Mouse (Mus musculus): ENCODE data around the gene Asxl1. TPM values are rescaled to one million over a fixed set of nuclear protein-coding genes. Genes with fewer than 3 reads are reported as not detected.

Gene Asxl1
- polyA plus RNA-seq, 1 experiment from 2014 or later, result 19.6 TPM

- WGBS, result 89% methylated on average over 9 of the region's 9 CpGs
- H3K9ac ChIP-seq (ENCODE audit: low read length), result no peak overlapping the region
- no peaks in the 10 kb centered on the region for H3K4me1 ChIP-seq (ENCODE audit: control insufficient read depth, insufficient read depth, low read length)
- ATAC-seq (ENCODE audit: low FRiP score) (no peak), DNase-seq (ENCODE audit: low spot score, missing footprints) (no peak)
- no peaks in the 10 kb centered on the region for H3K27me3 ChIP-seq (ENCODE audit: control insufficient read depth, insufficient read depth, low read length)
- H3K27ac ChIP-seq (ENCODE audit: low read depth, low read length), result no peak overlapping the region
- H3K36me3 ChIP-seq (ENCODE audit: control insufficient read depth, insufficient read depth, low read length), result peaks cover 3% of the 10 kb centered on the region; the same call in 1 of the 2 replicates
- H3K4me3 ChIP-seq (ENCODE audit: low read depth, low read length), result no peak overlapping the region
- H3K4me2 ChIP-seq, result no peak overlapping the region
- H3K9me3 ChIP-seq (ENCODE audit: control insufficient read depth, low read length), result no peaks in the 10 kb centered on the region
Observed at GRCm38 (mm10) chr2:153312884-153313283, 32.7 kb upstream of the Asxl1 start.

DNA sequence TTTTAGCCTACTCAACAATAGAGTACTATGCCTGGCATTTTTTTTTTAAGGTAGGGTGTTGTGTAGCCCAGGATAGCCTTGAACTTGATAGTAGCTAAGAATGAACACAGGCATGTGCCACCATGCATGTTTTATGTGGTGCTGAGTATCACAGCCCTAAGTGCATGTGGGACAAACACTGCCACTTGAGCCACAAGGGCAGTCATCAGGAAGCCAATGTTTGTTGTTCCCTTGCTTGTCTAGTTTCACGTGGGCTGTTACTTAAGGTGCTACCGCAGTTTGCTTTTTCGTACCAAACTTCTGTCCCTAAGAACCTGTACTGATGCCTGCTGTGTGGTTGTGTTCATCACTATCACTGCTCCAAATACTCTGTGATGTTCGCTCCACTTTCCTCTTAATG is 27.2 kb upstream of the Asxl1 start:
- DNase-seq (ENCODE audit: low spot score, missing footprints) (no peak), ATAC-seq (ENCODE audit: low FRiP score) (no peak)
- Histone ChIP-seq H3K9ac (ENCODE audit: low read length) (no peak overlapping the region), H3K4me3 (ENCODE audit: low read depth, low read length) (no peak overlapping the region), H3K27ac (ENCODE audit: low read depth, low read length) (no peak overlapping the region), H3K4me1 (ENCODE audit: control insufficient read depth, insufficient read depth, low read length) (no peaks in the 10 kb centered on the region), H3K9me3 (ENCODE audit: control insufficient read depth, low read length) (no peaks in the 10 kb centered on the region), H3K27me3 (ENCODE audit: control insufficient read depth, insufficient read depth, low read length) (no peaks in the 10 kb centered on the region), H3K4me2 (no peak overlapping the region), H3K36me3 (ENCODE audit: control insufficient read depth, insufficient read depth, low read length) (peaks cover 10% of the 10 kb centered on the region; the same call in 1 of the 2 replicates)
- 92% methylated on average over 4 of the region's 4 CpGs for WGBS

- 89% methylated on average over 8 of the region's 8 CpGs for WGBS
- H3K27me3 ChIP-seq (ENCODE audit: control insufficient read depth, insufficient read depth, low read length), result no peaks in the 10 kb centered on the region
- DNase-seq (ENCODE audit: low spot score, missing footprints) (no peak), ATAC-seq (ENCODE audit: low FRiP score) (no peak)
- H3K4me2 ChIP-seq, result no peak overlapping the region
- no peak overlapping the region for H3K27ac ChIP-seq (ENCODE audit: low read depth, low read length)
- no peak overlapping the region for H3K9ac ChIP-seq (ENCODE audit: low read length)
- H3K4me3 ChIP-seq (ENCODE audit: low read depth, low read length), result no peak overlapping the region
- peaks cover 10% of the 10 kb centered on the region; the same call in 1 of the 2 replicates for H3K36me3 ChIP-seq (ENCODE audit: control insufficient read depth, insufficient read depth, low read length)
- H3K4me1 ChIP-seq (ENCODE audit: control insufficient read depth, insufficient read depth, low read length), result no peaks in the 10 kb centered on the region
- H3K9me3 ChIP-seq (ENCODE audit: control insufficient read depth, low read length), result no peaks in the 10 kb centered on the region
Observed at GRCm38 (mm10) chr2:153319036-153319643, 26.5 kb upstream of the Asxl1 start.

GRCm38 (mm10) chr2:153325706-153326376 is 19.8 kb upstream of the Asxl1 start:
- Histone ChIP-seq H3K27ac (ENCODE audit: low read depth, low read length) (no peak overlapping the region), H3K4me2 (no peak overlapping the region), H3K4me3 (ENCODE audit: low read depth, low read length) (no peak overlapping the region), H3K9ac (ENCODE audit: low read length) (no peak overlapping the region), H3K27me3 (ENCODE audit: control insufficient read depth, insufficient read depth, low read length) (no peaks in the 10 kb centered on the region), H3K4me1 (ENCODE audit: control insufficient read depth, insufficient read depth, low read length) (no peaks in the 10 kb centered on the region), H3K36me3 (ENCODE audit: control insufficient read depth, insufficient read depth, low read length) (peaks cover 3% of the 10 kb centered on the region; the same call in 1 of the 2 replicates), H3K9me3 (ENCODE audit: control insufficient read depth, low read length) (no peaks in the 10 kb centered on the region)
- DNase-seq (ENCODE audit: low spot score, missing footprints) (no peak), ATAC-seq (ENCODE audit: low FRiP score) (no peak)
- 90% methylated on average over 9 of the region's 9 CpGs for WGBS

DNA sequence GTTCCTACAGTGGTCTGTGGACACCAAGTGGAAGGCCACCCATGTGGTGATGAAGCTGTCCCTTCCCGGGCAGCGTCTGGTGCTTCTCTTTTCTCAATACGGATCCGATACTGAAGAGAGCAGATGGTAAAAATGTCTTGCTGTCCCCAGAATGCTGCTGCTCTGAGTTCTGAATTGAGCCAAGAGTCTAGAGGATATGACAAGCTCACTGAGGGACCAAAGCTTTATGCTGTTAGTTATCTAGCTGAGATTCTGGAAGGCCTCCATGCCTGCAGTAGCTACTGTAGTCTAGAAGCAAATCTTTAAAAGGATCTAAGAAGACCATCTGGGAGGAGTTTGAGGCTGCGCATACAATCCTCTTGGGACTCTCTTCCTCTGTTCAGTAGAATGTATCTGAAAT is 13.4 kb upstream of the Asxl1 start:
- Histone ChIP-seq H3K9me3 (ENCODE audit: control insufficient read depth, low read length) (no peaks in the 10 kb centered on the region), H3K36me3 (ENCODE audit: control insufficient read depth, insufficient read depth, low read length) (peaks cover 4% of the 10 kb centered on the region; the same call in 1 of the 2 replicates)

GRCm38 (mm10) chr2:153332981-153333380 is 12.6 kb upstream of the Asxl1 start:
- no peaks in the 10 kb centered on the region for H3K27me3 ChIP-seq (ENCODE audit: control insufficient read depth, insufficient read depth, low read length)
- H3K9me3 ChIP-seq (ENCODE audit: control insufficient read depth, low read length), result no peaks in the 10 kb centered on the region
- no peak overlapping the region for H3K4me3 ChIP-seq (ENCODE audit: low read depth, low read length)
- no peaks in the 10 kb centered on the region for H3K4me1 ChIP-seq (ENCODE audit: control insufficient read depth, insufficient read depth, low read length)
- H3K4me2 ChIP-seq, result no peak overlapping the region
- peaks cover 4% of the 10 kb centered on the region; the same call in 1 of the 2 replicates for H3K36me3 ChIP-seq (ENCODE audit: control insufficient read depth, insufficient read depth, low read length)
- H3K27ac ChIP-seq (ENCODE audit: low read depth, low read length), result no peak overlapping the region
- no peak for ATAC-seq (ENCODE audit: low FRiP score)
- WGBS, result 94% methylated on average over 3 of the region's 3 CpGs
- no peak overlapping the region for H3K9ac ChIP-seq (ENCODE audit: low read length)
- no peak for DNase-seq (ENCODE audit: low spot score, missing footprints)

More for the DNA sequence above, 13.4 kb upstream of the Asxl1 start:
- Histone ChIP-seq H3K4me3 (ENCODE audit: low read depth, low read length) (no peak overlapping the region), H3K27me3 (ENCODE audit: control insufficient read depth, insufficient read depth, low read length) (no peaks in the 10 kb centered on the region), H3K4me1 (ENCODE audit: control insufficient read depth, insufficient read depth, low read length) (no peaks in the 10 kb centered on the region), H3K9ac (ENCODE audit: low read length) (no peak overlapping the region), H3K4me2 (no peak overlapping the region), H3K27ac (ENCODE audit: low read depth, low read length) (no peak overlapping the region)
- ATAC-seq (ENCODE audit: low FRiP score) (no peak), DNase-seq (ENCODE audit: low spot score, missing footprints) (no peak)
- WGBS, result 95% methylated on average over 5 of the region's 5 CpGs

DNA sequence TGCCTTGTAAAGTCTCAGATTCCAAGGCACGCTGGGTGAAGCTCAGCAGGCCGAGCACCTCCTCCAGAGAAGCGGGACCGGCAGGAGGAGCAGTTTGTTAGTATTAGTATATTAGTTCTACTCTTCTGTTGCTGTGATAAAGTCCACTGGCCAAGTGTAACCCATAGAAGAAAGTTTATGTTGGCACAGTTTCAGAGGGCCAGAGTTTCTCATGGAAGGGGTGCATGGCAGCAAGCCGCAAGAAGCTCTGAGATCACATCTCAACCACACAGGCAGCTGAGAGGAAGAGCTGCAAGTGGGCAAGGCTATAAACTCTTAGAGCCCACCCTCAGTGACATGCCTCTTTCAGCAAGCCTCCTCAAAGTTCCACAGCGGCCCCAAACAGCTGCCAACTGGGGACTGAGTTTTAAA is 11.8 kb upstream of the Asxl1 start:
- Histone ChIP-seq H3K9me3 (ENCODE audit: control insufficient read depth, low read length) (no peaks in the 10 kb centered on the region), H3K27me3 (ENCODE audit: control insufficient read depth, insufficient read depth, low read length) (no peaks in the 10 kb centered on the region), H3K4me2 (no peak overlapping the region), H3K9ac (ENCODE audit: low read length) (no peak overlapping the region), H3K36me3 (ENCODE audit: control insufficient read depth, insufficient read depth, low read length) (peaks cover 4% of the 10 kb centered on the region; the same call in 1 of the 2 replicates), H3K27ac (ENCODE audit: low read depth, low read length) (no peak overlapping the region), H3K4me1 (ENCODE audit: control insufficient read depth, insufficient read depth, low read length) (no peaks in the 10 kb centered on the region), H3K4me3 (ENCODE audit: low read depth, low read length) (no peak overlapping the region)
- DNase-seq (ENCODE audit: low spot score, missing footprints) (no peak), ATAC-seq (ENCODE audit: low FRiP score) (no peak)
- WGBS, result 90% methylated on average over 6 of the region's 6 CpGs

DNA sequence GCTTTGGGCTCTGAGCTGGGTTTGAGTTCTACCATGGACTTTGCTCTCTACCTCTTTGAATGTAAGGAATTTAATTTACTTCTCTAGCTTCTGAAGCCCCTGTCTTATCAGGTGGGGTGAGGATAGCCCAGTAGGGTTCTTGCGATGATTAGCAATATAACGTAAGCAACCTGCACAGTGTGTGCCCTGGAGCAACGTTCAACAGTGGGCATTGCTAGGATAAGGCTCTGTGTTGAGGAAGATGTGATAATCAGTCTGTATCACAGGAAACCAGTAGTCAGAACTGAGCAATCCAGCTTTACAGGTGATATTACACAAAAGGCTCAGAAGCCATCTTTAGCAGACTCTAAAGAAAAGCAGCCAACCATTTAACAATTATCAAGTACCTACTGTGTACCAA is 11.3 kb upstream of the Asxl1 start:
- no peak overlapping the region for H3K4me3 ChIP-seq (ENCODE audit: low read depth, low read length)
- H3K27me3 ChIP-seq (ENCODE audit: control insufficient read depth, insufficient read depth, low read length), result no peaks in the 10 kb centered on the region
- no peaks in the 10 kb centered on the region for H3K4me1 ChIP-seq (ENCODE audit: control insufficient read depth, insufficient read depth, low read length)
- H3K9me3 ChIP-seq (ENCODE audit: control insufficient read depth, low read length), result no peaks in the 10 kb centered on the region
- WGBS, result 87% methylated on average over 3 of the region's 3 CpGs
- peaks cover 4% of the 10 kb centered on the region; the same call in 1 of the 2 replicates for H3K36me3 ChIP-seq (ENCODE audit: control insufficient read depth, insufficient read depth, low read length)
- ATAC-seq (ENCODE audit: low FRiP score), result no peak
- H3K27ac ChIP-seq (ENCODE audit: low read depth, low read length), result no peak overlapping the region
- no peak for DNase-seq (ENCODE audit: low spot score, missing footprints)
- H3K9ac ChIP-seq (ENCODE audit: low read length), result no peak overlapping the region
- H3K4me2 ChIP-seq, result no peak overlapping the region

DNA sequence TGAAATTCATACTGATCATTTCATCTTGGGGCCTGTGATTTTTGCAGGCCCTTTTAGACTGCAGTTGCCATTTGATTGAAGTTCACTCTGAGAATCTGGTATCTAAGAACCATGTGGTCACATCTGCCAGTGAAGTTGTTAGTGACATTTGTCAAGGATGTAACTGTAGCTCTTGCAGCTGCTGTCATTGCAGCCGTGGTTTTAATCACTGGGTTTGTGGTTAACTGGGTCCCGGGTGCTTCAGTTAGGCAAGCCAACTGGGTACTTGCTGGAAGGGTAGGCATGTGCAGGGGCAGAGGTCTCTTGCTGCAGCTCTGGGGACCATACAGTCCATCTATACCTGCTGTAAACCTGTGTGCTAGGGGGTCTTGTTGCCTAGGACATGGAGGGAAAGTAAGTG is 9.5 kb upstream of the Asxl1 start:
- Histone ChIP-seq H3K9me3 (ENCODE audit: control insufficient read depth, low read length) (no peaks in the 10 kb centered on the region), H3K4me1 (ENCODE audit: control insufficient read depth, insufficient read depth, low read length) (no peaks in the 10 kb centered on the region), H3K9ac (ENCODE audit: low read length) (no peak overlapping the region), H3K27me3 (ENCODE audit: control insufficient read depth, insufficient read depth, low read length) (no peaks in the 10 kb centered on the region), H3K27ac (ENCODE audit: low read depth, low read length) (no peak overlapping the region), H3K36me3 (ENCODE audit: control insufficient read depth, insufficient read depth, low read length) (peaks cover 4% of the 10 kb centered on the region; the same call in 1 of the 2 replicates), H3K4me2 (no peak overlapping the region), H3K4me3 (ENCODE audit: low read depth, low read length) (no peak overlapping the region)
- WGBS, result 67% methylated on average over 2 of the region's 2 CpGs
- ATAC-seq (ENCODE audit: low FRiP score) (no peak), DNase-seq (ENCODE audit: low spot score, missing footprints) (no peak)
